Mouse (Mus musculus): ENCODE measurements around the gene Smim6. TPM values are rescaled to one million over a fixed set of nuclear protein-coding genes. Genes with fewer than 3 reads are reported as not detected.
A peak's percentile ranks its signal among the peaks of the same experiment; 100 is the strongest.

The Smim6 gene
- total RNA-seq (2022), result not detected

DNA sequence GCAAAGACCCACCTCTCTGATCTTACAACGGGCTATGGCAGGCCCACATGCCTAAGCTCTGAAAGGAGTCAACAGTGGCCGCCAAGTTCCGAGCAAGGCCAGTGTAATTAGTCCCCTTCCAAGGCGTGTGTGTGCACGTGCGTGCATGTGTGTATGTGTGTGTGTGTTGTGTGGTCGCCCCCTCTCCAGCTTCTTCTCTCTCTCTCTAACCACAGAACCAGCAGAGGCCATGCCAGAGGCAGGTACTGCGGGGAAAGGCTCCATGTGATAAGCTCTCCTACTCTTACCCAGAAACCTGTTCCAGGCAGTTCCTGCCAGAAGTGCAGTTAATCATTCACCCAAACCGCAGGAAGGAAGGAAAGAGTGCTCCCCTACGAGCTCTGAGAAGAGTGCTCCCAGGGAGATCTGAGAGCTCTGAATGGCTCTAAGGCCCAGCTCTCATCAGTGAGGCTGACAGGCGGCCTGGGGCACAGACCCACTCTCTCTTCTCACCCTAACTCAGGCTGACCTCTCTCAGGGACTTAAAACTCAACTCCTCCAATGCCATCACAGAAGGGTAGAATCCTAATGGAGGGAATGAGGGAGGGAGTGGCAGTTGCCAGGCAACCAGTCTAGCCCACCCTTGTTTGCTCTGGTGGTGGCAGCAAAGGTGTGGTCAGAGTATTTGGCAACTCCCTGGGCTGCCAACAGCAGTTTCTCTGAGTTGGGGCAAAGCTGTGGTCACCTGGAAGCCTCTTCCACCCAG is at the start of gene Smim6:
TSS of gene Smim6 (plus strand) at position 386 of the 745 bp plus-strand sequence.
- no peak for DNase-seq (ENCODE audit: low spot score in 2 of 2)

- DNase-seq (ENCODE audit: low spot score in 2 of 2), result no peak
Measured at GRCm38 (mm10) chr11:115863895-115864294, 47.9 kb upstream of the Smim6 start.

DNA sequence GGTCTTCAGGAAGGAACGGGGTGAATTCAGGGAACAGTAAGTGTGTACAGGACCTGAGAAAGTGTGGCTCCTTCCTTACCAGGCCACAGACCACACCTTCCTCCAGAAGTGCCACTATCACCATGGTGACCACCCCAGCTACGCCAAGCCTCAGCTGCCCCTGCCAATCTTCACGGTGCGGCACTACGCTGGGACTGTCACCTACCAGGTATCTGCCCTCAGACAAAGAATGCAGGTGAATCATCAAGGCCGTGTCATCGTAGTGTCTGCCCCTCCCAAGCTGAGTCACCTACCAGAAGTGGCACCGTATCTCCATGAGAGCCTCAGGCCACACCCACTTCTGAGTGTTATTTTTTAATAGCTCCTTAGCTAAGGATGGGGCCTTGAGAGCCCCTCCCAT is 42.4 kb upstream of the Smim6 start:
- DNase-seq (ENCODE audit: low spot score in 2 of 2), result no peak

DNA sequence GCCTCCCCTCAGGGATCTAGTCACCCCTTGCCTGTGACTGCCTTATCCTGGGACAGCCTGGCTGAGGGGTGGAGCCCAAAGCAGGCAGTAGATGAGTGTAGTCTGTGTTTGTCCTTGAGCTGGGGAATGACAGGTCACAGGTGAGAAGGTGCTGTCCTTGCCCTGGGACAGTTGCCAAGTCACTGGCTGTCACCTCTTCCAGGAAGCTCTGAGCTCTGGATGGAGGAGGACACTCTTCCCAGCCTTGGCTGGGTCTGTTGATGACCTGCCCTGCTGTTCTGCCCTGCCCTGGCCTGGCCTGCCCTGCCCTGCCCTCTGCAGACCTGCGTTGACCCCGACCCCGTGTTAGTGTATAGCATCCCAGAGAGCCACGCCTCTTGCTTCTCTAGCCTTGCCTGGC is 39.4 kb upstream of the Smim6 start:
- no peak for DNase-seq (ENCODE audit: low spot score in 2 of 2)

- no peak for DNase-seq (ENCODE audit: low spot score in 2 of 2)
Measured at GRCm38 (mm10) chr11:115875935-115876334, 35.9 kb upstream of the Smim6 start.

GRCm38 (mm10) chr11:115876438-115876837 is 35.4 kb upstream of the Smim6 start:
- no peak for DNase-seq (ENCODE audit: low spot score in 2 of 2)

- no peak for DNase-seq (ENCODE audit: low spot score in 2 of 2)
Measured at GRCm38 (mm10) chr11:115877174-115877755, 34.6 kb upstream of the Smim6 start.

GRCm38 (mm10) chr11:115878071-115878470 is 33.7 kb upstream of the Smim6 start:
- DNase-seq (ENCODE audit: low spot score in 2 of 2), result no peak

DNA sequence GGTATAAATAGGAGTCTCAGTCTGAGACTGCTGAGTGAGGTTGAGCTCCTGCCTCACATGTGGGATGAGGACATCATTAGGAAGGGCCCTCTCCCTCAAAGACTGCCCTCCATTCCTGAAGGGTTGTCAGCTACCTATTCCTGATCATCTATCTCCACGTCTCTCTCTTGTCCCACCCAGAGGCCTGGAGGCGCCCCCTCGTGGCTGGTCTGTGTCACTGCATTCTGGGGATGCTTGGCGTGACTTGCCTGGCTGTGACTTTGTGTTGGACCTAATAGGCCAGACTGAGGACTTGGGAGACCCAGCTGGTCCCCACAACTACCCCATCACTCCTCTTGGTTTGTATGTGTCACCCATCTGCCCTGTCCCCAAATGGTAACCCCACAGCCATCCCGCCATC is 30.8 kb upstream of the Smim6 start:
- no peak for DNase-seq (ENCODE audit: low spot score in 2 of 2)

- no peak for DNase-seq (ENCODE audit: low spot score in 2 of 2)
Measured at GRCm38 (mm10) chr11:115883251-115883650, 28.6 kb upstream of the Smim6 start.

DNA sequence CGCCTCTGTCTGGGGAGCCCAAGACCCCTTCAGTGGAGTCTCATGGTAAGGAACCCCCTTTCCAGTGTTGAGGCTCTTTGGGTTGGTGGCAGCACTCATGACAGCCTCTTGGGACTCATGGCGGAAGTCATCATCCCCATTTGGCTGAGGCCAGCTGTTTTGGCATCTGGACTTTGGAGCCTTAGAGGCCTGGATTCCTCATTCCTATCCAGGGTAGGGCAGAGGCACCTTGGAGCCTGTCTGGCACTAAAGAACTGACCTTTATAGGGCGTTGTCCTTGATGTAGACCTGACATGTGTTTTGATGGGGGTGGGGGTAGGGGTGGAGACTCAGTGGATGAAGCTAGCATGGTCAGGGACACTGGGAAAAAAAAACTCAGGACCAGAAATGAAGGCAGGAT is 27.5 kb upstream of the Smim6 start:
- DNase-seq (ENCODE audit: low spot score in 2 of 2), result no peak

DNA sequence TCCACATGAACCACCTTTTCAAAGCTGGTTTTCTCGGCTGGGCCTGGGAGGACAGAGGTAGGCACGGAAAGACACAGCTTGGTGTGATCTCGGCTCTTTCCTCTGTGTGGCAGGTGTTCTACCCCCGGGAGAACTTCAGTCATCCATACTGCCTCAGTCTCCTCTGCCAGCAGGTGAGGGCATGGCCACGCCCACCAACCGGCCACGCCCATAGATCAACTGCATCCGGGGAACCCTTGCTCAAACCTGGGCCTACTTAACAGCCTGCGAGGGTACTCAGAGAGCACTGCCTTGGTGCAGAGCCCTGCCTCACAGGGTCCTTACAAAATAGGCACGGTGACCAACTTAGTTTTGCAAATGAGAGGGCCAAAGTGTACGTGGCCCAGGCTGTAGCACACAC is 26.5 kb upstream of the Smim6 start:
- DNase-seq (ENCODE audit: low spot score in 2 of 2), result no peak

DNA sequence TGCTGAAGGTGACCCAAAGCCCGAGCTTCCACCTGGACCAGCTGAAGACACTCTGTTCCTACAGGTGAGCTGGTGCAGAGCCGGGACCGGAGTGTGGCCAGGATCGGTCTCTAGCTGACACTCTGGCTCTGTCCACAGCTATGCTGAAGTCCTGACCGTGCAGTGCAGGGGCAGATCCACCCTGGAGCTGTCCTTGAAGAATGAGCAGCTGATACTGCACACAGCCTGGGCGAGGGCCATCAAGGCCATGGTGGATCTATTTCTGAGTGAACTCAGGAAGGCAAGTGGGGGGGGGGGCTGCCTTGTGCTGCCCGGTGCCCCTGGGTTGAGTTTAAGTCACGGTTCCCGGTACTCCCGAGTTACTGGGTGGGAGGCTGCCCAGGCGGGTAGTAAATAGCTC is 25.4 kb upstream of the Smim6 start:
- no peak for DNase-seq (ENCODE audit: low spot score in 2 of 2)

DNA sequence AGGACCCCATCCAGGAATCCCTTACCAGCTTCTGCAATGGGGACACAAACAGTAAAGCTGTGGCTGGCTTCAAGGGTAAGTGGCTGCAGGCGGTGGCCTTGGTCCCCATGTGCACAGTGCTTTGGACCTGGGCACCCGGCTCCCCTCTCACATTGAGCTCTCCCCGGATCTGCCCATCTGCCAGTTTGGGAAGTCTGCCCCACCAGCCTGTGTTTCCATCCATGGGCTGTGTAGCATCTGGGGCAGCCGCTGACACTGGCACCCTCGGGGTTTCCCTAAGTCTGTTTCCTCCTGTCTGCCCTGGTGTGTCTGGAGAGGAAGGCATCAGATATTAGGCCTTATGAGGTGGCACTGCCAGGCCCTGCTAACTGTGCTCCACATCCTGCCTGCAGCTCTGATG is 23.8 kb upstream of the Smim6 start:
- DNase-seq (ENCODE audit: low spot score in 2 of 2), result no peak

- no peak for DNase-seq (ENCODE audit: low spot score in 2 of 2)
Measured at GRCm38 (mm10) chr11:115889159-115889558, 22.7 kb upstream of the Smim6 start.

DNA sequence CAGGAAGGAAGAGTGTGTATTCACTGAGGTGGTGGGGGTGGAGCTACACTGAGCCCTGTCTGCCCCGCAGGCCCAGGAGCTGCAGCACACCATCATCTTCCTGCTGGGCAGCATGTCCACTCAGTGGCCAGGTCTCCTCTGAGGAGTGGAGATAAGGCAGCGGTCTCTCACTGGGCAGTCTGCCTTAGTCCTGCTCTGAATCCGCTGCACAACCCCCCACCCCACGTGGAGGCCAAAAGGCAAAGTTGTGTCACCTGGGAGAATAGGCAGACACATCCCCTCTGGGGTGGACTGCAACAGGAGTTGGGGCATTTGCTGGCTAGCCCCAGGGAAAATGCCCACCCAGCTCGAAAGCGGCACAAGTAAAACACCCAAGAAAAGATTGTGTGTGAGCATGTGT is 19.6 kb upstream of the Smim6 start:
- no peak for DNase-seq (ENCODE audit: low spot score in 2 of 2)

DNA sequence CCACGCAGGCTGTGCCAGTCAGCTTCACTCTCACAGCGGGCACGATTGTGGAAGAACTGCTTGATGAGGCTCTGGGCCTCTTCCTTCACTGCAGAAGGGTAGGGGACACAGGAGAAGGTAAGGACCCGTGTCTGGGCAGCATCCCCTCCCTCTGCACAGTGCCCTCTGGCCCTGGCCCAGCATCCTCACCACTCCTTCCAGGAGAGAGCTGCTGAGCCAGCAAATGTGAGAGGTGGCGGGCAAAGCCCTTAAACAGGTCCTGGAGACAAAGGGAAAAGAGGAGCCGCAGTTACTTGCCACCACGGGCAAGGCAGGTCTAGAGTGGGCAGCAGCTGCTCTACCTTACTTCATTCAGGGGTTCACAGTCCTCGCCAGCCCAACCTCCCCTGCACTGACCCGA is 18.7 kb upstream of the Smim6 start:
- DNase-seq (ENCODE audit: low spot score in 2 of 2), result no peak

DNA sequence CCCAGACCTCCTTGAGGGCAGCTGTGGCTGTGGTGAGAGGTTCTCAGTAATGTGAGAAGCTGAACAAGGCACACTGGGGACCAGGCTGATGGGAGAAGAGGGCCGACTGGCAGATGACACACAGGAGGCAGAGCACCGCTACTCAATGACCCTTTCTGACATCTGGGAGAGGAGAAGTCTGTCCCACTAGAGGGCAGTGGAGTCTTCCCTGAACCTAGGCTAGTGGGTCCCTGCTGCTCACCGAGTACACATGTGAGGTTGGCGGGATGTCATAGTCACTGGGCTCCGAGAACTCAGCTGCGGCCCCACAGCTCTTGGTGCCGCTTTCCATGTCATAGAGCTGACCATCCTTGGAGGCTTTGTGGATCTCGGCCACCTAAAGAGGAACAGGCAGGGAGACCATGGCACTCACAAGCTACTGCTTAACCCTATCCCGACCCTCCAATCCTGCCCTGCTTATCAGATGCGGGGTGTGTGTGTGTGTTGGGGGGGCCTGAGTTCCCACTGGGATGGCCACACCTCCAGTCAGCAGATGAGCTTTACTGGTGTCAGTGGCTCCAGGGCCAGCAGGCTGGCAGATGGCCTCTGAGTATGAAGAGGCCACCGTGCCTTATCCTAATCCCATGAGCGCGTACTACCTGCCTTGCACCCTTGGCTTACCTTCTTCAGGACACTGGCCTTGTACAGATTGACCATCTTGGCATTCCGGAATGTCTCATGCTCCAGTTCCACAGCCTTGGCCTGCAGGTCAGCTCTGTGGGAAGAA is 16.9 kb upstream of the Smim6 start:
- DNase-seq (ENCODE audit: low spot score in 2 of 2), result no peak

GRCm38 (mm10) chr11:115898446-115898845 is 13.4 kb upstream of the Smim6 start:
- no peak for DNase-seq (ENCODE audit: low spot score in 2 of 2)

DNA sequence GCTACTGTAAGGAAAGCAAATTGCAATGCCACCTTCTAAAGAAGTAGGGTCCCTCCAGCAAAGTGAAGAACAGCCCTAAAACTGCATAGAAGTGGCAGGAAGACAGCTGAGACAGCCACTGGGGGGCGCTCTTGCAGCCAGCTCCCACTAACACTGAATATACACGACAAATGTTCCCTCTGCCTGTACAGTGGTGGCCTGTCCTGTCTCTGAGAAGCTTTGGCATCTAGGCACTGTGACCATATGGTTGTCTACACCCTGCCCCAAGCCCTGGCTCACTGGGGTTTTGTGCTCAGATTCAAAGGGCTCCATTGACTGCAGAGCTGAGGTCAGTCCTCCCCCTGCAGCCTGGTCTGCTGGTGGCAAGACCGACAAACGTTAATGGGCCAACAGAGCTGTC is 12.9 kb upstream of the Smim6 start:
- DNase-seq (ENCODE audit: low spot score in 2 of 2), result peak; percentile 73 to 83

DNA sequence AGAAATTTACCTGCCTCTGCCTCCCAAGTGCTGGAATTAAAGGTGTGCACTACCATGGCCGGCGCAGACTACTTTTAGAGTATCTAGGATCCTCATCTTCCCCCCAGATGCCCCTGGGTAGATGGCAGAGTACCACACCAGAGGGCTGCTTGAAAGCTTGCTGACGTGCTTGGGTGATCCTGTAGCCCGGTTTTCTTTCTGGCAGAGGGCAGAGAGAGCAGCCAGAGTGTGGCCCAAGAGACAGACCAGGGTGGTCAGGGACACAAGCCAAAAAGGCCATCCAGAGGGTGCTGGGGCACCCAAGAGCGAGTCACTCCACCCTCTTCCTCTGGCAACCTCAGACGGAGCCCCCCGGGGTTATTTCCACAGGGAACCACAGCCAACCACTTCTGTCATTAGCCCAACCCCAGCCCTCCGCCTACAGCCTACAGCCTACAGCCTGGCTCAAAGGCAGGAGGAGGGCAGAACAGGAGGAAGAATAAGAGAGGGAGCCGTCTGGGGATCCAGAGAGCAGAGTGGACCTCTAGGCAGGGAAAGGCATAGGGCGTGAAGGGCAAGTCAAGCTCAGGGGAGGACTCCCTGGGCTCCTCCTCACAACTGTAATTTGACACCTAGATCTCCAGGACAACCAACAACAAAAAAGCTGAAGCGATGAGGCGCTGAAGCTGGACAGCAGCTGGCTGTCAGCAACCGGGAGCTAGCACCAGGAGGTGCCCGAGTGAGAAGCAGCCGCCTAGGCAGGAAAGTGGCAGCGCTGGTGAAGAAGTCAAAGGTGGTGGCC is 12.1 kb upstream of the Smim6 start, which contains the start of gene Smim5:
TSS of gene Smim5 (plus strand) at position 481 of the 781 bp plus-strand sequence.
- DNase-seq (ENCODE audit: low spot score in 2 of 2), result no peak
